Mouse (Mus musculus) adrenal gland (tissue): Measurements from ENCODE around the gene Gbp3.

Source experiments
- intact Hi-C: fragments of 180-260 bp; cut with DNase I; formaldehyde crosslinking; loops from one replicate; pipeline ENCODE4 v1.15.1; 2025

The Gbp3 gene

GRCm38 (mm10) chr3:142583067-142583466 lies 23.2 kb downstream of the Gbp3 start:
- intact Hi-C loops = no loop called here

GRCm38 (mm10) chr3:142587386-142587785 lies 27.6 kb downstream of the Gbp3 start:
- intact Hi-C loops = no loop called here

- intact Hi-C loops = no loop called here
Measured at GRCm38 (mm10) chr3:142588888-142589287, 29.1 kb downstream of the Gbp3 start.

GRCm38 (mm10) chr3:142590431-142591067 lies 30.7 kb downstream of the Gbp3 start:
- intact Hi-C loops = no loop called here

- intact Hi-C loops = no loop called here
Measured at GRCm38 (mm10) chr3:142594547-142594946, 34.7 kb downstream of the Gbp3 start, which contains the start of gene Gbp2b. Gene Gbp2b (plus strand): TSS chr3:142594847.

GRCm38 (mm10) chr3:142597923-142598322 lies 38.1 kb downstream of the Gbp3 start:
- intact Hi-C loops = no loop called here

- intact Hi-C loops = no loop called here
Measured at GRCm38 (mm10) chr3:142601675-142602074, 41.8 kb downstream of the Gbp3 start.

- intact Hi-C loops = loop anchor here (2.0 to 5.0 kb wide), 2 partner anchors 46 to 128 kb away; no protein-coding TSS in a partner anchor
Measured at GRCm38 (mm10) chr3:142618658-142619057, 58.8 kb downstream of the Gbp3 start.

GRCm38 (mm10) chr3:142619606-142620005 lies 59.8 kb downstream of the Gbp3 start:
- intact Hi-C loops = loop anchor here (2.0 to 5.0 kb wide), 2 partner anchors 47 to 129 kb away; no protein-coding TSS in a partner anchor

GRCm38 (mm10) chr3:142620111-142620955 lies 60.5 kb downstream of the Gbp3 start, which contains the start of gene Gbp2:
Gene Gbp2 (plus strand): TSS chr3:142620602.
- intact Hi-C loops = no loop called here

GRCm38 (mm10) chr3:142620956-142621562 lies 61.2 kb downstream of the Gbp3 start:
- intact Hi-C loops = no loop called here
